Mouse (Mus musculus): ENCODE measurements at regions not wholly inside any gene's neighbourhood (a gene's known extent, or its start where the extent isn't known, plus 50 kb on each side); places are given as distances from the start of the nearest gene placed in this dataset.

GRCm38 (mm10) chrX:77446755-77447154 lies 64.1 kb upstream of the Tbl1x start:
- Histone ChIP-seq H3K9ac (no peak overlapping the region), H3K4me3 (no peak overlapping the region), H3K4me1 (no peaks in the 10 kb centered on the region), H3K27ac (no peak overlapping the region), H3K4me2 (no peak overlapping the region), H3K36me3 (no peaks in the 10 kb centered on the region), H3K9me3 (no peaks in the 10 kb centered on the region), H3K27me3 (no peaks in the 10 kb centered on the region)
- ATAC-seq (ENCODE audit: borderline replicate concordance, extremely low read depth, low FRiP score, low TSS enrichment): no peak
- 76% methylated on average over 3 of the region's 3 CpGs for WGBS

DNA sequence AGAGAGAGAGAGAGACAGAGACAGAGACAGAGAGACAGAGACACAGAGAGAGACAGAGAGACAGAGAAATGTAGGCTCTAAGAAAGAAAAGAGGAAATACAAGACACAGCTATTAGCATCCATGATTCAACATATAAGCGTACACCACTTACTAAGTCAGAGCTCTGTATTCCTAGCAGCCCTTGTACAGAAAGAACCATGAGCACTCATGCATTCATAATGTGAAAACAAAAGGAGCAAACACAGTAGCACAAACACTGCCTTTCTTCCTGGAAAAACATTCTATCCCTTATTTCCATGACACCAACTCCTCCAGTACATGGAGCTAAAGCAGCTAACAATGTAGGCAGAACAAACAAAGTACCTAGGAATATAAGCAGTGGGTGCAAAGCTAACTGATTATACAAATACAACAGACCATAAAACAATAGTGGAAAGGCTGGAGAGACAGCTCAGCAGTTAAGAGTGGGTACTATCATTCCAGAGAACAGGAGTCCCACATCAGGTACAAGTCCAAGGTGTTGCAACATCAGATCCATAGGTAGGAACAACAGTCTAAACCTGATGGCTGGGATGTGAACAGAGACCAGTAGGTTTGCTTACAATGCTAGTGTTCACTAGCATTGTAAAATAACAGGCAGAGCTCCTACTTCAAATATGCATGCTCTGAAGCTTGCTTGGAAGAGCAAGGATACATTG lies 58.7 kb upstream of the Tbl1x start:
- Histone ChIP-seq H3K36me3 (no peaks in the 10 kb centered on the region), H3K4me1 (no peaks in the 10 kb centered on the region), H3K9me3 (no peaks in the 10 kb centered on the region), H3K9ac (no peak overlapping the region), H3K4me2 (no peak overlapping the region), H3K27ac (no peak overlapping the region), H3K27me3 (no peaks in the 10 kb centered on the region), H3K4me3 (no peak overlapping the region)
- ATAC-seq (ENCODE audit: borderline replicate concordance, extremely low read depth, low FRiP score, low TSS enrichment): no peak
- 86% methylated on average over 1 of the region's 1 CpGs for WGBS
